Mouse (Mus musculus) CH12.LX (cell line): ENCODE measurements around the gene Tulp1. TPM values are rescaled to one million over a fixed set of nuclear protein-coding genes. Genes with fewer than 3 reads are reported as not detected.
A peak's percentile ranks its signal among the peaks of the same experiment; 100 is the strongest.

Experiments
- DNase-seq: peaks from one replicate; pipeline ENCODE4 v3.0.0-alpha.2; 2013; ENCODE audit errors: extremely low read depth
- H3K27ac ChIP-seq: 2 replicates; pipeline ENCODE4 v1.5.1; 2012; ENCODE audit warnings: low read depth, mild to moderate bottlenecking, control low read depth, moderate library complexity; ENCODE audit not compliant: insufficient read depth
- H3K27me3 ChIP-seq: replicated peaks from 2 replicates; pipeline ENCODE3; 2012; ENCODE audit warnings: inconsistent platforms
- H3K36me3 ChIP-seq, 2 experiments: replicated peaks in 1 of 2; 2 replicates each; pipeline versions ENCODE3 to v1.6.1; 2012; ENCODE audit warnings: inconsistent platforms in 1 of 2, low read length in 1 of 2, mild to moderate bottlenecking in 1 of 2, mixed read lengths in 1 of 2, moderate library complexity in 1 of 2; ENCODE audit not compliant: control insufficient read depth in 1 of 2, insufficient read depth in 1 of 2
- H3K4me1 ChIP-seq, 2 experiments: 2 replicates each; pipeline ENCODE4 v1.6.1; 2012; ENCODE audit warnings: inconsistent platforms in 1 of 2, moderate library complexity in 1 of 2; ENCODE audit not compliant: insufficient read depth in 2 of 2, control insufficient read depth in 1 of 2
- H3K4me2 ChIP-seq: 2 replicates; pipeline ENCODE4 v1.6.1; 2012; ENCODE audit warnings: low read depth, mild to moderate bottlenecking, control low read depth; ENCODE audit not compliant: poor library complexity, insufficient read depth, severe bottlenecking
- H3K4me3 ChIP-seq, 3 experiments: fragments of 150-350 bp in 1 of 3; sonication (generic) in 1 of 3; replicated peaks in 1 of 3; 2 replicates each; pipeline versions ENCODE3 to v1.5.1; 2011 to 2012; ENCODE audit warnings: low read depth in 2 of 3, low read length in 2 of 3, mild to moderate bottlenecking in 2 of 3, moderate library complexity in 2 of 3, control low read depth in 1 of 3, improper control_type of control experiment in 1 of 3, inconsistent platforms in 1 of 3, mixed read lengths in 1 of 3; ENCODE audit not compliant: poor library complexity in 1 of 3
- H3K79me2 ChIP-seq: replicated peaks from 2 replicates; pipeline ENCODE4 v1.6.1; 2012; ENCODE audit warnings: mild to moderate bottlenecking, moderate library complexity; ENCODE audit not compliant: control insufficient read depth, poor library complexity, insufficient read depth, severe bottlenecking; ENCODE audit errors: extremely low read depth
- H3K9ac ChIP-seq: 2 replicates; pipeline ENCODE4 v1.6.1; 2012; ENCODE audit warnings: low read depth, mild to moderate bottlenecking, control low read depth, moderate library complexity; ENCODE audit not compliant: insufficient read depth
- H3K9me3 ChIP-seq: replicated peaks from 2 replicates; pipeline ENCODE3; 2012; ENCODE audit warnings: low read length, inconsistent platforms, mixed read lengths
- CTCF ChIP-seq, 2 experiments: IDR thresholded peaks in 1 of 2; conservative IDR thresholded peaks in 1 of 2; 2 replicates each; pipeline ENCODE4 v1.5.1; 2011 to 2012; ENCODE audit warnings: low read depth in 2 of 2, low read length in 2 of 2, improper control_type of control experiment in 1 of 2, inconsistent platforms in 1 of 2, mild to moderate bottlenecking in 1 of 2, moderate library complexity in 1 of 2
- ELF1 ChIP-seq: IDR thresholded peaks from 2 replicates; pipeline ENCODE4 v1.6.1; 2014; ENCODE audit warnings: low read depth, mild to moderate bottlenecking, inconsistent platforms, low read length, improper control_type of control experiment
- ETS1 ChIP-seq: conservative IDR thresholded peaks from 2 replicates; pipeline ENCODE4 v1.6.1; 2012; ENCODE audit warnings: low read depth, mild to moderate bottlenecking, inconsistent platforms, low read length, improper control_type of control experiment, moderate library complexity
- IRF4 ChIP-seq: IDR thresholded peaks from 2 replicates; pipeline ENCODE4 v1.6.1; 2014; ENCODE audit warnings: low read depth, mild to moderate bottlenecking, inconsistent platforms, low read length, improper control_type of control experiment
- JUND ChIP-seq: conservative IDR thresholded peaks from 2 replicates; pipeline ENCODE4 v1.6.1; 2011; ENCODE audit warnings: low read depth, low read length, improper control_type of control experiment
- MAX ChIP-seq: IDR thresholded peaks from 2 replicates; pipeline ENCODE4 v1.6.1; 2011; ENCODE audit warnings: low read length, improper control_type of control experiment
- NELFE ChIP-seq: IDR thresholded peaks from 2 replicates; pipeline ENCODE4 v1.6.1; 2011; ENCODE audit warnings: low read depth, low read length, improper control_type of control experiment
- PAX5 ChIP-seq: IDR thresholded peaks from 2 replicates; pipeline ENCODE4 v1.6.1; 2012; ENCODE audit warnings: low read length, inconsistent platforms, mixed read lengths
- POLR2A ChIP-seq: IDR thresholded peaks from 2 replicates; pipeline ENCODE4 v1.6.1; 2011; ENCODE audit warnings: low read depth, mild to moderate bottlenecking, improper control_type of control experiment, low read length
- TBP ChIP-seq: conservative IDR thresholded peaks from 2 replicates; pipeline ENCODE4 v1.6.1; 2011; ENCODE audit warnings: low read depth, low read length, improper control_type of control experiment
- ZMIZ1 ChIP-seq: IDR thresholded peaks from 2 replicates; pipeline ENCODE4 v1.6.1; 2012; ENCODE audit warnings: low read depth, mild to moderate bottlenecking, inconsistent platforms, low read length, improper control_type of control experiment
- dilution Hi-C: fragments of 300-500 bp; cut with MboI; formaldehyde crosslinking; loops from 2 replicates; pipeline ENCODE4 v1.14.3; 2020; ENCODE audit warnings: low sequenced_read_pairs; ENCODE audit not compliant: extremely low pct_unique_long_range_greater_than_20kb, extremely low pct_ligation_motif_present
- in situ Hi-C: fragments of 300-500 bp; cut with MboI; formaldehyde crosslinking; loops from 3 replicates; pipeline ENCODE4 v1.14.3; 2019; ENCODE audit warnings: low sequenced_read_pairs, low pct_ligation_motif_present, low pct_unique_long_range_greater_than_20kb, mixed read lengths
- polyA plus RNA-seq: library from polyadenylated mRNA; unstranded; fragments of >175 nt; gene quantifications from 2 replicates; pipeline ENCODE4 v1.2.1, GENCODE M21; 2012; ENCODE audit warnings: low read depth; ENCODE audit not compliant: insufficient read length
- total RNA-seq, 2 experiments: library from RNA; depleted of rRNA; stranded (reverse); fragments of 300-350 nt in 1 of 2; fragments of >200 nt in 1 of 2; gene quantifications; 2 replicates each; pipeline ENCODE4 v1.2.3; 2012 to 2014

Tulp1 gene
- total and polyA plus RNA-seq, 3 experiments = not detected

- in situ Hi-C loops = no loop called here
- Histone ChIP-seq H3K9me3 (peaks cover 6% of the 10 kb centered on the region), H3K4me1 (peaks cover 6 to 11% of the 10 kb centered on the region in 2 experiments; a peak in 3 of 4 replicates), H3K36me3 (no peaks in the 10 kb centered on the region), H3K27ac (no peak overlapping the region)
- TF ChIP-seq ZMIZ1 = no peak
- TF ChIP-seq PAX5 = no peak
- no peak for TF ChIP-seq CTCF (conservative IDR thresholded peaks at IDR 0.05 in 1 of 2, IDR thresholded peaks at IDR 0.05 in 1 of 2; ENCODE audit: low read depth in 2 of 2, low read length in 2 of 2)
- TF ChIP-seq ETS1 = no peak
- TF ChIP-seq IRF4 = no peak
- no peak for TF ChIP-seq TBP
- TF ChIP-seq, all 38 proteins: peak for 0
- Histone ChIP-seq H3K27me3 (peaks cover 80% of the 10 kb centered on the region), H3K9ac (peak overlapping the region; percentile 26; the same call in 1 of the 2 replicates), H3K4me2 (peak overlapping the region; percentile 97), H3K79me2 (no peaks in the 10 kb centered on the region), H3K4me3 (peak overlapping the region; percentile 49 to 62 (median 56))
- dilution Hi-C loops = no loop called here
- DNase-seq = no peak
These were observed 13.6 kb downstream of the Tulp1 start for GRCm38 (mm10) chr17:28351353-28351890.

GRCm38 (mm10) chr17:28350466-28351352, 14.3 kb downstream of the Tulp1 start, which contains the start of gene Tead3:
TSS of gene Tead3 (minus strand) at chr17:28350817.
- H3K4me1 ChIP-seq = peaks cover 6 to 11% of the 10 kb centered on the region in 2 experiments; a peak in 3 of 4 replicates
- peak within 1 kb of the TSS; percentile 97 for H3K4me2 ChIP-seq
- H3K79me2 ChIP-seq = no peaks in the 10 kb centered on the region
- H3K9me3 ChIP-seq = peaks cover 6% of the 10 kb centered on the region
- no peak for DNase-seq
- H3K36me3 ChIP-seq = no peaks in the 10 kb centered on the region
- TF ChIP-seq CTCF (conservative IDR thresholded peaks at IDR 0.05 in 1 of 2, IDR thresholded peaks at IDR 0.05 in 1 of 2; ENCODE audit: low read depth in 2 of 2, low read length in 2 of 2) = peak in 1 of 2 experiments; percentile 14; a peak in 2 of 4 replicates
- TF ChIP-seq NELFE = no peak
- TF ChIP-seq ELF1 = no peak
- TF ChIP-seq MAX = no peak
- no peak for TF ChIP-seq JUND
- no peak for TF ChIP-seq POLR2A
- no peak for TF ChIP-seq IRF4
- dilution Hi-C loops (no loop called here), in situ Hi-C loops (no loop called here)
- H3K9ac ChIP-seq = peak within 1 kb of the TSS; percentile 36
- no peak within 1 kb of the TSS for H3K27ac ChIP-seq
- H3K4me3 ChIP-seq = peak within 1 kb of the TSS; percentile 49 to 62 (median 56)
- H3K27me3 ChIP-seq = peaks cover 79% of the 10 kb centered on the region
